Mouse (Mus musculus): Measurements from ENCODE around the gene Uhrf1. TPM values are rescaled to one million over a fixed set of nuclear protein-coding genes. Genes with fewer than 3 reads are reported as not detected.

Gene Uhrf1
- polyA plus RNA-seq, 1 experiment from 2014 or later, result 138 TPM

DNA sequence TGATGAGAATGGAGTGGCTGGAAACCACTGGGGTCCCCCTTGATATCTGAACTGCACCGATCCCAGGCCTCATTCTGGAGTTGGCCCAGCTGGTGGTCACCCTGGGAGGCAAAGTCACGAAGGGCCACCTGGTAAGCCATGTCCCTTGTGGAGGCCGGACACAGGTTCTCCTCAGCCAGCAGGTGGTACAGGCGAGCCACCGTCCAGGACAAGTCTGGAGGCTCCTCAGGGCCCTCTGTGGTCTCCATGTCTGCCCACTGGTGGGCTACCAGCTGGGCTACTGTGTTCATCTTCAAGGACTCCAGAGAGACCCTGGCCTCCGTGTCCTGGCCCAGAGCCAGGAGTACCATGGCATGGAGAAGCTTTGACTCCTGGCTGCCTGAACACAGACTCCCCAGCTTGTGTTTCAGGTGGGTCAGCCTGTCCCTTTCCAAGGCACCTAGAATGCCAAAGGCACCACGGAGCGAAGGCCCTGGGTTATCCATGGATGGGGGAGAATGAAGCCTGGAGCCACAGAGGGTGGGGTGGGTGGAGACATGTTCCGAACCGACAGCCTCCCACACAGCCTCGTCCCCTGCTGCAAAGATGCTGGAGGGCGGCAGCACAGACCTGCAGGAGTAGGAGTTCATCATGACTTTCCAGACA lies 31.4 kb upstream of the Uhrf1 start:
- no peak for ATAC-seq (ENCODE audit: low FRiP score)
- H3K4me1 ChIP-seq (ENCODE audit: control insufficient read depth, insufficient read depth, low read length), result peaks cover 13% of the 10 kb centered on the region
- no peaks in the 10 kb centered on the region for H3K9me3 ChIP-seq (ENCODE audit: control insufficient read depth, low read length)
- H3K27ac ChIP-seq (ENCODE audit: low read depth, low read length), result no peak overlapping the region
- H3K27me3 ChIP-seq (ENCODE audit: control insufficient read depth, insufficient read depth, low read length), result no peaks in the 10 kb centered on the region
- 85% methylated on average over 12 of the region's 12 CpGs for WGBS
- no peak overlapping the region for H3K4me3 ChIP-seq (ENCODE audit: low read depth, low read length)
- no peak overlapping the region for H3K4me2 ChIP-seq
- H3K36me3 ChIP-seq (ENCODE audit: control insufficient read depth, insufficient read depth, low read length), result no peaks in the 10 kb centered on the region
- H3K9ac ChIP-seq (ENCODE audit: low read length), result no peak overlapping the region
- DNase-seq (ENCODE audit: low spot score, missing footprints), result no peak

DNA sequence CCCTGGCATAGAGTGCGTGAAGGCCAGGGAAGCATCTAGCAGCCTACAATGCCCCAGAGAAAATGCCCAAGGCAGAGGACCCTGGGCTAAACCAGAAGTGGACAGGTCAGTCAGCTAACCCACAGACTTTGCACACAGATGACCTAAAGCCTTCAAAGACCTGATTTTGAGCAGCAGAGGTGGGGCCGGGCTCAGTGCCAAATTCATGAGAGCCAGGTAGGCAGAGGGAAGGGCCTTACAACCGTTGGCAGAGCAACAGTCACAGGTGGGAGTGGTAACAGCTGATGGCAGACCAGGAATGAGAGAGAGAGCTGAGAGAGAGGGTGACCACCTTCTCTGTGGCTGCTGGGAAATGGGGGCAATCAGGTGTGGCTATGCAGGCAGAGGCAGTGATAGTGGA lies 30.5 kb upstream of the Uhrf1 start:
- no peak for ATAC-seq (ENCODE audit: low FRiP score)
- Histone ChIP-seq H3K27me3 (ENCODE audit: control insufficient read depth, insufficient read depth, low read length) (no peaks in the 10 kb centered on the region), H3K4me1 (ENCODE audit: control insufficient read depth, insufficient read depth, low read length) (peaks cover 15% of the 10 kb centered on the region), H3K27ac (ENCODE audit: low read depth, low read length) (no peak overlapping the region), H3K9me3 (ENCODE audit: control insufficient read depth, low read length) (no peaks in the 10 kb centered on the region), H3K36me3 (ENCODE audit: control insufficient read depth, insufficient read depth, low read length) (no peaks in the 10 kb centered on the region), H3K9ac (ENCODE audit: low read length) (no peak overlapping the region), H3K4me2 (no peak overlapping the region), H3K4me3 (ENCODE audit: low read depth, low read length) (no peak overlapping the region)
- DNase-seq (ENCODE audit: low spot score, missing footprints), result no peak
- WGBS, result 74% methylated on average over 3 of the region's 3 CpGs

DNA sequence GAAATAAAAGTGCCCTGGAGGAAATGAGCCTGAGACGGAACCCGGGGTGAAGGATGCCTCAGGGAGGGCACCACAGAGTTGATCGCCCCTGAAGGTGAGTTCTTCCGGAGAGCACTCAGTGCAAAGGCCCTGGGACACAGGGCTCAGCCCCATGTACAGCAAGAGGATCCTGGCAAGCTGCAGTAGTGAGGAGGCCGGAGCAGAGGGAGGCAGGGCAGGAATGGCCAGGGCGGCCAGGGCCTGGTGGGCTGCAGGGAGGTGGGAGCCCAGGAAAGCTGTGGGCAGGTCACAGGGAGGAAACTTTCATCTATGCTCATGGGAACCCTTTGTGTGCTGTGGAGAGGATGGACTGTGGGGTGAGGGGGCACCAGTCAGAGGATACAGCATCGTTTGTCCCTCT lies 29.6 kb upstream of the Uhrf1 start:
- H3K9me3 ChIP-seq (ENCODE audit: control insufficient read depth, low read length), result no peaks in the 10 kb centered on the region
- no peak overlapping the region for H3K4me2 ChIP-seq
- H3K9ac ChIP-seq (ENCODE audit: low read length), result no peak overlapping the region
- H3K36me3 ChIP-seq (ENCODE audit: control insufficient read depth, insufficient read depth, low read length), result no peaks in the 10 kb centered on the region
- 84% methylated on average over 7 of the region's 7 CpGs for WGBS
- DNase-seq (ENCODE audit: low spot score, missing footprints) (no peak), ATAC-seq (ENCODE audit: low FRiP score) (no peak)
- no peak overlapping the region for H3K27ac ChIP-seq (ENCODE audit: low read depth, low read length)
- no peaks in the 10 kb centered on the region for H3K27me3 ChIP-seq (ENCODE audit: control insufficient read depth, insufficient read depth, low read length)
- H3K4me1 ChIP-seq (ENCODE audit: control insufficient read depth, insufficient read depth, low read length), result peaks cover 15% of the 10 kb centered on the region
- no peak overlapping the region for H3K4me3 ChIP-seq (ENCODE audit: low read depth, low read length)

DNA sequence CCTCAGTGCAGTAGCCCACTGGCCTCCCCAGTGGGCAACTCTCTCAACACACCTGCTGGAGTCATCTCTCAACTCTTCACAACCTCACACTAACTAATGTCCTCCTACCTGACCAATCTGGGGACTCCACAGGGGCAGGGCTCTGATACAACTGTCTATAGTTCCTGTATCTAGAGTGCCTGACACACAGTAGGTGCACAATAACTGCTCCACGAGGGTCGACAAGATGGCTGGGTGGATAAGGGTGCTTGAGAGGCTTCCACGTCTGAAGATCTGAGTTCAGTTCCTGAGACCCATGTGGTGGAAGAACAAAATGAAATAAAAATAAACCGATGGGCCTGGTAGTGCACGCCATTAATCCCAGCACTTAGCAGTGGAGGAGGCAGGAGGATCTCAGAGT lies 29.1 kb upstream of the Uhrf1 start:
- peaks cover 13% of the 10 kb centered on the region for H3K4me1 ChIP-seq (ENCODE audit: control insufficient read depth, insufficient read depth, low read length)
- H3K36me3 ChIP-seq (ENCODE audit: control insufficient read depth, insufficient read depth, low read length), result no peaks in the 10 kb centered on the region
- 95% methylated on average over 5 of the region's 5 CpGs for WGBS
- no peak overlapping the region for H3K27ac ChIP-seq (ENCODE audit: low read depth, low read length)
- no peaks in the 10 kb centered on the region for H3K9me3 ChIP-seq (ENCODE audit: control insufficient read depth, low read length)
- no peak overlapping the region for H3K9ac ChIP-seq (ENCODE audit: low read length)
- no peaks in the 10 kb centered on the region for H3K27me3 ChIP-seq (ENCODE audit: control insufficient read depth, insufficient read depth, low read length)
- H3K4me2 ChIP-seq, result no peak overlapping the region
- no peak for DNase-seq (ENCODE audit: low spot score, missing footprints)
- no peak overlapping the region for H3K4me3 ChIP-seq (ENCODE audit: low read depth, low read length)
- no peak for ATAC-seq (ENCODE audit: low FRiP score)

DNA sequence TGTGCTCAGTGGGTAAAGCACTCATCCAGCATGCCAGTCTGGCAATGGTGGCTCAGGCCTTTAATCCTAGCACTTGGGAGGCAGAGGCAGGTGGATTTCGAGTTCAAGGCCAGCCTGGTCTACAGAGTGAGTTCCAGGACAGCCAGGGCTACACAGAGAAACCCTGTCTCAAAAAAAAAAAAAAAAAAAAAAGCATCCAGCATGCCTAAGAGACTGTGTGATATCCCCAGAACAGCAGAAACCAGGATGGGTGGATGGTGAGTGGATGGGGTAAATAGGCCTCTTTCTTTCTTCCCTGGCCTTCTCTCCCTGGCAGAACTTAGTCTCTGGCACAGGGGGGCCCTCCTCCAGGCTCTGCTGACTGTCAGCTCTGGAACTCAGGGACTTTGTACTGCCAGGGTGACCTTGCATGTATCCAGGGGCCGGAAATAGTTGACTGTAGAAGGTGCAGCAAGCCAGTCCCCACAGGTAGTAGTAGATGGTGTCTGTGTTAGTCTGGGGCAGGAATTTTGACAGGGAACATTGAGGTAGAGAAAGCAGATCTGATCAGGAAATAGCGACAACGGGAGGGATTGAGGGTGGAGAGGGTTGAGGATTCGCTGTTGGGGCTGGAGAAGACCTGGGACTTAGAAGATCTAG lies 27.2 kb upstream of the Uhrf1 start:
- peak overlapping the region; percentile 58 for H3K9ac ChIP-seq (ENCODE audit: low read length)
- H3K36me3 ChIP-seq (ENCODE audit: control insufficient read depth, insufficient read depth, low read length), result 0 out of 2 replicates have a peak, but pooled peaks cover 2% of the 10 kb centered on the region
- H3K27ac ChIP-seq (ENCODE audit: low read depth, low read length), result no peak overlapping the region
- peaks cover 8% of the 10 kb centered on the region; the same call in 1 of the 2 replicates for H3K4me1 ChIP-seq (ENCODE audit: control insufficient read depth, insufficient read depth, low read length)
- 31% methylated on average over 5 of the region's 5 CpGs for whole genome bisulfite sequencing
- no peaks in the 10 kb centered on the region for H3K27me3 ChIP-seq (ENCODE audit: control insufficient read depth, insufficient read depth, low read length)
- H3K4me3 ChIP-seq (ENCODE audit: low read depth, low read length), result peak overlapping the region; percentile 43
- peak overlapping the region; percentile 61 for H3K4me2 ChIP-seq
- H3K9me3 ChIP-seq (ENCODE audit: control insufficient read depth, low read length), result no peaks in the 10 kb centered on the region
- no peak for ATAC-seq (ENCODE audit: low FRiP score)
- peak; percentile 90 for DNase-seq (ENCODE audit: low spot score, missing footprints)

DNA sequence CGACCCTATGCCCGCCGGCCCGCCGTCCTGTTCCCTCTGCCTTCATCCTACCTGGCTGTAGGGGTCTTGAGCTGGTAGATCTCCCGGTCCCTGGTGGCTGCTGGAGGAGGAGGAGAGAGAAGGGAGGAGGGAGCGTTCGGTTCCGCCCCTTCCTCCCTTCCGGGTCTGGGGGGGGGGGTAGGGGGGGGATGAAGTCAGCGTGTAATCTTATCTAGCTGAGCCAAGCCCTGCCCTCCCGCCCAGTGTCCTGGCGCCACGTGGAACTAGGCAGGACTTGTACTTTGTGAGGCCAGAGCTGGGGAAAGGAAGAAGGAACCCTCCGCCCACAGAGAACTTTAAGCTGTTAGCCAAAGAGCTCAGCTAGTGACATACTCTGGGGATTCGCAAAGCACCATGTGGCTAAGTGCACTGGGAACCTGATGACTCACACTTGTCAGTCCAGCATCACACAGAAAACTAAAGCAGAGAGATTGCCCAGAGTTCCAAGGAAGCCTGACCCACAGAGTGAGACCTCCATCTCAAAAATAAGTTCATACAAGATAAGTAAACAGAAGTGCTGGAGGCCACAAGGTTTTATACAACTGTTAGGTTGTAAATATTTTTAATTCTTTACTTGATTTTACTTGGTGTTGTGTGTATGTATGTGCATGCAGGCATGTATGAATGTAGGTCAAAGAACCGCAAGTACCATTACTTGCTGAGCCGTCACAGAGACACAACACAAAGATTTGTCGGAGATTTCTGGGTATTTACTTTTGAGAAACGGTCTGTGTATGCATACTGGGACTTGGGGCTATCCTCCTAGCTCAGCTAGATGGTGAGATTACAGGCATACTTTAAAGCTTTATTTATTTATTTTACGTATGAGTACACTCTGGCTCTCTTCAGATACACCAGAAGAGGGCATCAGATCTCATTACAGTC lies 26.2 kb upstream of the Uhrf1 start, which contains the start of gene Ticam1:
TSS of gene Ticam1 (minus strand) at position 144 of the 924 bp plus-strand sequence.
- Histone ChIP-seq H3K36me3 (ENCODE audit: control insufficient read depth, insufficient read depth, low read length) (0 out of 2 replicates have a peak, but pooled peaks cover 6% of the 10 kb centered on the region), H3K9me3 (ENCODE audit: control insufficient read depth, low read length) (no peaks in the 10 kb centered on the region), H3K4me1 (ENCODE audit: control insufficient read depth, insufficient read depth, low read length) (peaks cover 8% of the 10 kb centered on the region; the same call in 1 of the 2 replicates), H3K9ac (ENCODE audit: low read length) (peak within 1 kb of the TSS; percentile 58), H3K27me3 (ENCODE audit: control insufficient read depth, insufficient read depth, low read length) (no peaks in the 10 kb centered on the region), H3K4me2 (peak within 1 kb of the TSS; percentile 61), H3K27ac (ENCODE audit: low read depth, low read length) (peak within 1 kb of the TSS; percentile 50; the same call in 1 of the 2 replicates), H3K4me3 (ENCODE audit: low read depth, low read length) (peak within 1 kb of the TSS; percentile 43)
- ATAC-seq (ENCODE audit: low FRiP score) (peak; percentile 91), DNase-seq (ENCODE audit: low spot score, missing footprints) (peak; percentile 97)
- 7% methylated on average over 21 of the region's 21 CpGs for WGBS

DNA sequence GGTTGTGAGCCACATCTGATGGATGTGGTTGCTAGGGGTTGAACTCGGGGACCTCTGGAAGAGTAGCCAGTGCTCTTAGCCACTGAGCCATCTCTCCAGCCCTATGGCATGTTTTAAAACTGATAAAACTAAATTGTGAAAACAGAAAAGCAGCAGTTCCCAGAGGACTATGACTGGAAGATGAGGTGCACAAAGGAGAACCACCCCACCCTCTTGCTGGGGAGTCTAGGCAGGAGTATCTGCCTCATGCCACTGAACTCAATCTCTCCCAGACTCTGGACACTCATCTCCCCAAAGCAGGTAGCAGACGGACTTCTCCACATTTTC lies 25.6 kb upstream of the Uhrf1 start:
- Histone ChIP-seq H3K27me3 (ENCODE audit: control insufficient read depth, insufficient read depth, low read length) (no peaks in the 10 kb centered on the region), H3K4me2 (no peak overlapping the region), H3K27ac (ENCODE audit: low read depth, low read length) (no peak overlapping the region), H3K4me1 (ENCODE audit: control insufficient read depth, insufficient read depth, low read length) (peaks cover 8% of the 10 kb centered on the region; the same call in 1 of the 2 replicates), H3K36me3 (ENCODE audit: control insufficient read depth, insufficient read depth, low read length) (0 out of 2 replicates have a peak, but pooled peaks cover 6% of the 10 kb centered on the region), H3K9me3 (ENCODE audit: control insufficient read depth, low read length) (no peaks in the 10 kb centered on the region), H3K9ac (ENCODE audit: low read length) (no peak overlapping the region), H3K4me3 (ENCODE audit: low read depth, low read length) (no peak overlapping the region)
- 52% methylated on average over 2 of the region's 2 CpGs for WGBS
- DNase-seq (ENCODE audit: low spot score, missing footprints) (no peak), ATAC-seq (ENCODE audit: low FRiP score) (peak; percentile 10; the same call in 1 of the 2 replicates)

DNA sequence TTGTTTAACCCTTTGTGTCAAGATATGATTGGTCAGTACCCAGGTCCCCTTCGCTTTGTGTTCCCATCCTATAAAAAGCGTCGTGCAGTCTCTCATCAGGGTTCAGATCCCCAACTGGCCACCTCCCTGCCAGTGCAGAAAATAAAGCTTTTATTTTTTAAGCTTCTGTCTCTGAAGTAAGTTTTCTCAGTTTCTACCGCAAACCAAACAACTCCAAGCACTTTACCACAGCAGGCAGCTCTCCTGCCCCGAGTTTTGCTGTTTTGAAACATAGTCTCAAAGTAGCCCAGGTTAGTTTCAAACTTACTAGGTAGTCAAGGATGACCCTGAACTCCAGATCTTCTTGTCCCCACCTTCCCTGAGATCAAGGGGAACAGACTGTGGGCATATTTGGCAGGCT lies 24.8 kb upstream of the Uhrf1 start:
- Histone ChIP-seq H3K9me3 (ENCODE audit: control insufficient read depth, low read length) (no peaks in the 10 kb centered on the region), H3K27me3 (ENCODE audit: control insufficient read depth, insufficient read depth, low read length) (no peaks in the 10 kb centered on the region), H3K4me1 (ENCODE audit: control insufficient read depth, insufficient read depth, low read length) (peaks cover 8% of the 10 kb centered on the region; the same call in 1 of the 2 replicates), H3K36me3 (ENCODE audit: control insufficient read depth, insufficient read depth, low read length) (0 out of 2 replicates have a peak, but pooled peaks cover 6% of the 10 kb centered on the region), H3K4me3 (ENCODE audit: low read depth, low read length) (no peak overlapping the region), H3K4me2 (no peak overlapping the region), H3K9ac (ENCODE audit: low read length) (no peak overlapping the region), H3K27ac (ENCODE audit: low read depth, low read length) (no peak overlapping the region)
- 93% methylated on average over 5 of the region's 5 CpGs for WGBS
- DNase-seq (ENCODE audit: low spot score, missing footprints) (no peak), ATAC-seq (ENCODE audit: low FRiP score) (no peak)

Data from midbrain, embryonic 11.5 days (tissue).